Mouse (Mus musculus) central nervous system, embryonic 18 days (tissue): ENCODE data around the gene Gprasp1. TPM values are rescaled to one million over a fixed set of nuclear protein-coding genes. Genes with fewer than 3 reads are reported as not detected.

Experiments used
- polyA plus RNA-seq: library from polyadenylated mRNA; depleted of rRNA; stranded (reverse); fragments of >200 nt; gene quantifications from 2 replicates; pipeline ENCODE4 v1.2.3, GENCODE M21; 2012; rRNA removed

The Gprasp1 gene
- 236 and 268 TPM in 2 replicates for polyA plus RNA-seq

GRCm38 (mm10) chrX:135742304-135743055 lies at the start of gene Gprasp1, which contains the start of gene Armcx5:
Gene Gprasp1 (plus strand): TSS chrX:135742733.
Gene Armcx5 (plus strand): TSS chrX:135742733.

DNA sequence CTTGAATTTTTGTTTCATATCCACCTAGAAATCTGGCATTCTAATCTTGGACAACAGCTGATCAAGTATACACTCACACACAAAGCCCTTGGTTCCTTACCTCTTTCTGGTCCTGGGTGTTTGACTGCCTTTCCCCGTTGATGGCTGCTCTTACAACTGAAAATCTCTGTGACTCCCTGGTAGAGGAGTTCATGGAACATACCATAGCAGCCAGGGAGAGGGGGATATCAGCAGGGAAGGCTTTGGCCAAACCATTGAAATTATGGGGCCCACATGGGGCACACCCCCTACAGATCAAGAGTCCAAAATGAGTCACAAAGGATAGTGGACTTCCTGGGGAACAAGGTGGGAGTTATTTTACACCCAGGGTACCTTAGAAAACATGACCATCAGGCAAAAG lies 48.9 kb upstream of the Gprasp1 start, which contains the start of gene Tcp11x2:
Gene Tcp11x2 (minus strand): TSS at position 158 of the 400 bp plus-strand sequence.

DNA sequence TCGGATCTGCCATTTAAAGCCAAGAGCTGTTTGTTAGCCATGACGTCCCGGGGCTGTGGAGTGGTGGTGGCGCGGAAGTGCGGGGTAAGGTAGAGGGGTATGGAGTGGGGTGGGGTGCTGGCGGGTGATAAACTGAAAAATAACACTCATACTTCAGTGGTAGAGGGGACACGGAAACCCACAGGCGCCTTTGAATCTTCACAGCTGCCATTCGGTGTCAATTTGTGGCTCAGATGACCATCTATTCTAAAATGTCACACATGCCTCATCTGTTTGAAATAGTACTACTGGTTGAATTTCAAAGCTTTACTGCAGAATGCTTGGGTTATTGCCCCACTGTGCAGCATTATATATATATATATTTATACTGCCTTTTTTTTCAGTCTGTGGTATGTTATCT lies 17.4 kb upstream of the Gprasp1 start, which contains the start of gene Tmsb15a:
Gene Tmsb15a (minus strand): TSS at position 101 of the 400 bp plus-strand sequence.

DNA sequence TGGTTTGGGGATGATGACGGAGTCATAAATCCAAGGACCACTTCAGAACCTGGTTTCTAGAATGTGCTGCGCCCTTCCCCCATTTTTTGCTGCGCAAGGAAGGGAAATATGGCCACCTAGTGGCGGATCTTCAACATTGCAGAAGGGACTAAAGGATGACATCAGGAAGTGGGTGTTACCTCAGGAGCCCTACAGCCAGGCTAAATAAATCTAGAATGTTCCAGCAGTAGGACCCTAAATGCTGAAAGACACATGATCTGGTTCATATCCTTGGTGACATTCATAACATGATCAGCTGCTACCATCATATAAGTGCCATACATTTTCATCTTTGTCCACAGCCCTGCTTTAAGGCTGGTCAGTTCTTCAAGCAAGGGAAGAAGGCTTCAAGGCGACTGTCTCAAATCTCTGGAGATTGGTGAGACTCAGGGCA lies 54.7 kb downstream of the Gprasp1 start, which contains the start of gene Bhlhb9:
Gene Bhlhb9 (plus strand): TSS at position 383 of the 433 bp plus-strand sequence.

DNA sequence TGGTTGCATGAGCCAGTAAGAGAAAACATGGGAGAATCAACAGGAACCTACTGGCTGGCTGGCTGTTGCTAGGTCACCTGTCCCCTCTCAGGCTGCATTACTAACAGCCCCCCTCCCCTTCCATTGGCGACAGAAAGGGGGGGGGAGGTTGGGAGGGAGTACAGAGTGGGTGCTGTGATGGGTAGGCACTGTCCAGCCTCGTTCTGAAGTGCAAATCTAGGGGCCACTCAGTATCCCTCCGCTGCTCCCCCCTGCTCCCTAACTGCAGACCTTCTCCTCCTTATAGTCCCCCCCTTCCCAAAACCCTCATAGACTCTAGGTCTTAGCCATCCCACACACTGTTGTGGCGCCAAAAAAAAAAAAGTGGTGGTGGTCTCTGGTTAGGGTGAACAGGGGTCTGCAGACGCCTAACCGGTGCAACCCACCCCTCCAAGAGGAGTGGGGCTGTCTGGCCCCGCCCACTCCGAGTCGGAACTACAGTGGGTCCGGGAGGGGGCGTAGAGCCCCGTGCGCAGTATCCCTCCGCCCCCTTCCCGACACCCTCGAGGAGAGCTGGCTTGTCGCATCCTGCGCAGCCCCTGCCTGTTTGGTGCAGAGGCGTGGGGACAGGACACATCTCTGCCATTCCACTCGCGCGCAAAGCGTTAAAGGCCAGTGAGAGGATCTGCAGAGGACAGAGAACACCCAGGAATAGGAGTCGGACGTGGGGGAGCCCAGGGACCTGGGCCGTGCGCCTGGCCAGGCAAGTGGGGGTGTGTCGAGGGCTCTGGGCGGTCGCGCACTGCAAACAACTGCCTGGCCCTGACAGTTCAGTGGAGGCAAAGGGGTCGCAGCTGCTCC lies 96.2 kb downstream of the Gprasp1 start, which contains the start of gene Gprasp2:
Gene Gprasp2 (plus strand): TSS at position 514 of the 840 bp plus-strand sequence.

Other genes with a start within 250 kb of the Gprasp1 start
- gene AV320801, start 248.1 kb upstream of the Gprasp1 start, polyA plus RNA-seq, result not detected in 2 replicates
- gene Nxf7, start 144.0 kb upstream of the Gprasp1 start, polyA plus RNA-seq, result 0.12 TPM in 1 of 2 replicates, not detected in the other
- gene Prame, start 115.0 kb upstream of the Gprasp1 start, polyA plus RNA-seq, result not detected in 2 replicates
- not detected in 2 replicates for gene Tcp11x2, start 48.9 kb upstream of the Gprasp1 start, polyA plus RNA-seq
- not detected in 2 replicates for gene Tmsb15a, start 17.5 kb upstream of the Gprasp1 start, polyA plus RNA-seq
- 10.8 and 11.2 TPM in 2 replicates for gene Armcx5, start within 50 bp of the Gprasp1 start, polyA plus RNA-seq
- 65.7 and 68.3 TPM in 2 replicates for gene Bhlhb9, start 54.9 kb downstream of the Gprasp1 start, polyA plus RNA-seq
- 177 and 192 TPM in 2 replicates for gene Gprasp2, start 96.3 kb downstream of the Gprasp1 start, polyA plus RNA-seq